Mouse (Mus musculus): ENCODE data around the gene Arhgap18. TPM values are rescaled to one million over a fixed set of nuclear protein-coding genes. Genes with fewer than 3 reads are reported as not detected.
A peak's percentile ranks its signal among the peaks of the same experiment; 100 is the strongest.

Gene Arhgap18
- polyA plus RNA-seq, 1 experiment from 2014 or later: 25.4 TPM

- Histone ChIP-seq H3K9ac (replicated peaks; ENCODE audit: low read length) (no peak overlapping the region), H3K4me3 (ENCODE audit: low read depth, low read length) (no peak overlapping the region), H3K4me2 (ENCODE audit: low read depth, low read length) (no peak overlapping the region), H3K27ac (replicated peaks; ENCODE audit: low read depth, low read length) (no peak overlapping the region), H3K27me3 (ENCODE audit: control insufficient read depth, insufficient read depth, low read length) (no peaks in the 10 kb centered on the region), H3K36me3 (replicated peaks; ENCODE audit: control insufficient read depth, insufficient read depth, low read depth, low read length) (no peaks in the 10 kb centered on the region), H3K9me3 (replicated peaks; ENCODE audit: control insufficient read depth, low read length) (no peaks in the 10 kb centered on the region), H3K4me1 (ENCODE audit: control insufficient read depth, insufficient read depth, low read length) (no peaks in the 10 kb centered on the region)
- DNase-seq (ENCODE audit: low spot score): no peak
- WGBS: 92% methylated on average over 6 of the region's 6 CpGs
- no peak for ATAC-seq (replicated peaks; ENCODE audit: insufficient number of reproducible peaks, low FRiP score, low TSS enrichment, low read depth)
Measured at GRCm38 (mm10) chr10:26754006-26754405, 785 bp downstream of the Arhgap18 start.

- no peaks in the 10 kb centered on the region for H3K4me1 ChIP-seq (ENCODE audit: control insufficient read depth, insufficient read depth, low read length)
- H3K9ac ChIP-seq (replicated peaks; ENCODE audit: low read length): no peak overlapping the region
- no peak for ATAC-seq (replicated peaks; ENCODE audit: insufficient number of reproducible peaks, low FRiP score, low TSS enrichment, low read depth)
- no peaks in the 10 kb centered on the region for H3K27me3 ChIP-seq (ENCODE audit: control insufficient read depth, insufficient read depth, low read length)
- H3K36me3 ChIP-seq (replicated peaks; ENCODE audit: control insufficient read depth, insufficient read depth, low read depth, low read length): no peaks in the 10 kb centered on the region
- WGBS: 95% methylated on average over 2 of the region's 2 CpGs
- H3K27ac ChIP-seq (replicated peaks; ENCODE audit: low read depth, low read length): no peak overlapping the region
- no peak overlapping the region for H3K4me3 ChIP-seq (ENCODE audit: low read depth, low read length)
- no peak for DNase-seq (ENCODE audit: low spot score)
- H3K4me2 ChIP-seq (ENCODE audit: low read depth, low read length): no peak overlapping the region
- H3K9me3 ChIP-seq (replicated peaks; ENCODE audit: control insufficient read depth, low read length): no peaks in the 10 kb centered on the region
Measured at GRCm38 (mm10) chr10:26757231-26757630, 4.0 kb downstream of the Arhgap18 start.

- no peaks in the 10 kb centered on the region for H3K36me3 ChIP-seq (replicated peaks; ENCODE audit: control insufficient read depth, insufficient read depth, low read depth, low read length)
- no peaks in the 10 kb centered on the region for H3K9me3 ChIP-seq (replicated peaks; ENCODE audit: control insufficient read depth, low read length)
- H3K9ac ChIP-seq (replicated peaks; ENCODE audit: low read length): no peak overlapping the region
- no peaks in the 10 kb centered on the region for H3K4me1 ChIP-seq (ENCODE audit: control insufficient read depth, insufficient read depth, low read length)
- no peaks in the 10 kb centered on the region for H3K27me3 ChIP-seq (ENCODE audit: control insufficient read depth, insufficient read depth, low read length)
- WGBS: 36% methylated on average over 6 of the region's 6 CpGs
- ATAC-seq (replicated peaks; ENCODE audit: insufficient number of reproducible peaks, low FRiP score, low TSS enrichment, low read depth) (no peak), DNase-seq (ENCODE audit: low spot score) (no peak)
- no peak overlapping the region for H3K4me2 ChIP-seq (ENCODE audit: low read depth, low read length)
- no peak overlapping the region for H3K4me3 ChIP-seq (ENCODE audit: low read depth, low read length)
- no peak overlapping the region for H3K27ac ChIP-seq (replicated peaks; ENCODE audit: low read depth, low read length)
Measured at GRCm38 (mm10) chr10:26759469-26759868, 6.2 kb downstream of the Arhgap18 start.

- Histone ChIP-seq H3K9me3 (replicated peaks; ENCODE audit: control insufficient read depth, low read length) (no peaks in the 10 kb centered on the region), H3K27me3 (ENCODE audit: control insufficient read depth, insufficient read depth, low read length) (no peaks in the 10 kb centered on the region), H3K4me3 (ENCODE audit: low read depth, low read length) (no peak overlapping the region), H3K4me2 (ENCODE audit: low read depth, low read length) (no peak overlapping the region), H3K9ac (replicated peaks; ENCODE audit: low read length) (no peak overlapping the region), H3K27ac (replicated peaks; ENCODE audit: low read depth, low read length) (no peak overlapping the region), H3K36me3 (replicated peaks; ENCODE audit: control insufficient read depth, insufficient read depth, low read depth, low read length) (no peaks in the 10 kb centered on the region), H3K4me1 (ENCODE audit: control insufficient read depth, insufficient read depth, low read length) (no peaks in the 10 kb centered on the region)
- DNase-seq (ENCODE audit: low spot score): no peak
- WGBS: 80% methylated on average over 4 of the region's 4 CpGs
- no peak for ATAC-seq (replicated peaks; ENCODE audit: insufficient number of reproducible peaks, low FRiP score, low TSS enrichment, low read depth)
Measured at GRCm38 (mm10) chr10:26761103-26761502, 7.9 kb downstream of the Arhgap18 start.

GRCm38 (mm10) chr10:26761991-26762903 lies 9.0 kb downstream of the Arhgap18 start:
- H3K9ac ChIP-seq (replicated peaks; ENCODE audit: low read length): no peak overlapping the region
- no peak overlapping the region for H3K4me3 ChIP-seq (ENCODE audit: low read depth, low read length)
- no peak overlapping the region for H3K4me2 ChIP-seq (ENCODE audit: low read depth, low read length)
- no peaks in the 10 kb centered on the region for H3K36me3 ChIP-seq (replicated peaks; ENCODE audit: control insufficient read depth, insufficient read depth, low read depth, low read length)
- 63% methylated on average over 9 of the region's 9 CpGs for WGBS
- no peak for ATAC-seq (replicated peaks; ENCODE audit: insufficient number of reproducible peaks, low FRiP score, low TSS enrichment, low read depth)
- H3K27me3 ChIP-seq (ENCODE audit: control insufficient read depth, insufficient read depth, low read length): no peaks in the 10 kb centered on the region
- H3K4me1 ChIP-seq (ENCODE audit: control insufficient read depth, insufficient read depth, low read length): no peaks in the 10 kb centered on the region
- no peak overlapping the region for H3K27ac ChIP-seq (replicated peaks; ENCODE audit: low read depth, low read length)
- DNase-seq (ENCODE audit: low spot score): peak; percentile 47
- H3K9me3 ChIP-seq (replicated peaks; ENCODE audit: control insufficient read depth, low read length): no peaks in the 10 kb centered on the region

- no peak for ATAC-seq (replicated peaks; ENCODE audit: insufficient number of reproducible peaks, low FRiP score, low TSS enrichment, low read depth)
- no peaks in the 10 kb centered on the region for H3K9me3 ChIP-seq (replicated peaks; ENCODE audit: control insufficient read depth, low read length)
- no peak for DNase-seq (ENCODE audit: low spot score)
- no peaks in the 10 kb centered on the region for H3K4me1 ChIP-seq (ENCODE audit: control insufficient read depth, insufficient read depth, low read length)
- no peak overlapping the region for H3K9ac ChIP-seq (replicated peaks; ENCODE audit: low read length)
- no peak overlapping the region for H3K4me2 ChIP-seq (ENCODE audit: low read depth, low read length)
- no peaks in the 10 kb centered on the region for H3K36me3 ChIP-seq (replicated peaks; ENCODE audit: control insufficient read depth, insufficient read depth, low read depth, low read length)
- 80% methylated on average over 3 of the region's 3 CpGs for WGBS
- no peak overlapping the region for H3K27ac ChIP-seq (replicated peaks; ENCODE audit: low read depth, low read length)
- H3K27me3 ChIP-seq (ENCODE audit: control insufficient read depth, insufficient read depth, low read length): no peaks in the 10 kb centered on the region
- no peak overlapping the region for H3K4me3 ChIP-seq (ENCODE audit: low read depth, low read length)
Measured at GRCm38 (mm10) chr10:26767196-26767595, 14.0 kb downstream of the Arhgap18 start.

GRCm38 (mm10) chr10:26768943-26769342 lies 15.7 kb downstream of the Arhgap18 start:
- ATAC-seq (replicated peaks; ENCODE audit: insufficient number of reproducible peaks, low FRiP score, low TSS enrichment, low read depth) (no peak), DNase-seq (ENCODE audit: low spot score) (no peak)
- H3K9ac ChIP-seq (replicated peaks; ENCODE audit: low read length): no peak overlapping the region
- H3K27me3 ChIP-seq (ENCODE audit: control insufficient read depth, insufficient read depth, low read length): no peaks in the 10 kb centered on the region
- H3K4me2 ChIP-seq (ENCODE audit: low read depth, low read length): no peak overlapping the region
- no peaks in the 10 kb centered on the region for H3K36me3 ChIP-seq (replicated peaks; ENCODE audit: control insufficient read depth, insufficient read depth, low read depth, low read length)
- H3K27ac ChIP-seq (replicated peaks; ENCODE audit: low read depth, low read length): no peak overlapping the region
- H3K4me1 ChIP-seq (ENCODE audit: control insufficient read depth, insufficient read depth, low read length): no peaks in the 10 kb centered on the region
- no peak overlapping the region for H3K4me3 ChIP-seq (ENCODE audit: low read depth, low read length)
- H3K9me3 ChIP-seq (replicated peaks; ENCODE audit: control insufficient read depth, low read length): no peaks in the 10 kb centered on the region
- WGBS: 82% methylated on average over 2 of the region's 2 CpGs

GRCm38 (mm10) chr10:26770035-26770434 lies 16.8 kb downstream of the Arhgap18 start:
- Histone ChIP-seq H3K4me2 (ENCODE audit: low read depth, low read length) (no peak overlapping the region), H3K27me3 (ENCODE audit: control insufficient read depth, insufficient read depth, low read length) (no peaks in the 10 kb centered on the region), H3K36me3 (replicated peaks; ENCODE audit: control insufficient read depth, insufficient read depth, low read depth, low read length) (no peaks in the 10 kb centered on the region), H3K9ac (replicated peaks; ENCODE audit: low read length) (no peak overlapping the region), H3K4me3 (ENCODE audit: low read depth, low read length) (no peak overlapping the region), H3K9me3 (replicated peaks; ENCODE audit: control insufficient read depth, low read length) (no peaks in the 10 kb centered on the region), H3K27ac (replicated peaks; ENCODE audit: low read depth, low read length) (no peak overlapping the region), H3K4me1 (ENCODE audit: control insufficient read depth, insufficient read depth, low read length) (no peaks in the 10 kb centered on the region)
- DNase-seq (ENCODE audit: low spot score) (no peak), ATAC-seq (replicated peaks; ENCODE audit: insufficient number of reproducible peaks, low FRiP score, low TSS enrichment, low read depth) (no peak)
- 82% methylated on average over 8 of the region's 8 CpGs for WGBS

Measured in embryonic facial prominence, embryonic 11.5 days (tissue).